Mouse (Mus musculus) G1E (cell line): ENCODE measurements around the gene Tmco3. TPM values are rescaled to one million over a fixed set of nuclear protein-coding genes. Genes with fewer than 3 reads are reported as not detected.
A peak's percentile ranks its signal among the peaks of the same experiment; 100 is the strongest.

Source experiments
- ATAC-seq: 2 replicates; pipeline ENCODE4 v1.8.0; 2016; ENCODE audit warnings: mild to moderate bottlenecking; ENCODE audit not compliant: insufficient number of reproducible peaks, poor library complexity, low FRiP score, severe bottlenecking; ENCODE audit errors: extremely low read depth
- DNase-seq: peaks from one replicate; pipeline ENCODE4 v3.0.0; 2012; ENCODE audit warnings: low spot score
- H3K27me3 ChIP-seq: 2 replicates; pipeline ENCODE4 v1.6.1; 2012; ENCODE audit warnings: mild to moderate bottlenecking, low read length, inconsistent platforms; ENCODE audit not compliant: insufficient read depth
- H3K36me3 ChIP-seq: replicated peaks from 2 replicates; pipeline ENCODE3; 2012; ENCODE audit warnings: mild to moderate bottlenecking, inconsistent platforms
- H3K4me1 ChIP-seq: 2 replicates; pipeline ENCODE4 v1.6.1; 2012; ENCODE audit warnings: low read depth, low read length, inconsistent platforms, mixed read lengths; ENCODE audit not compliant: insufficient read depth
- H3K4me3 ChIP-seq: 2 replicates; pipeline ENCODE4 v1.5.1; 2012; ENCODE audit warnings: low read depth, mild to moderate bottlenecking, inconsistent platforms, low read length, moderate library complexity, mixed read lengths
- H3K9me3 ChIP-seq: replicated peaks from 2 replicates; pipeline ENCODE4 v1.6.1; 2012; ENCODE audit warnings: inconsistent platforms
- CTCF ChIP-seq: IDR thresholded peaks from 2 replicates; pipeline ENCODE4 v1.5.1; 2012; ENCODE audit warnings: low read depth, low read length, inconsistent platforms, mixed read lengths
- GATA1 ChIP-seq: IDR thresholded peaks from 2 replicates; pipeline ENCODE4 v1.6.1; 2012; ENCODE audit warnings: borderline replicate concordance, low read length, inconsistent platforms, mixed read lengths
- GATA2 ChIP-seq: IDR thresholded peaks from 2 replicates; pipeline ENCODE4 v1.6.1; 2012; ENCODE audit warnings: low read depth, low read length, inconsistent platforms, borderline replicate concordance
- POLR2AphosphoS5 ChIP-seq: IDR thresholded peaks from 2 replicates; pipeline ENCODE4 v1.6.1; 2012; ENCODE audit warnings: low read depth, low read length, inconsistent platforms; ENCODE audit not compliant: insufficient replicate concordance
- TAL1 ChIP-seq: conservative IDR thresholded peaks from 2 replicates; pipeline ENCODE4 v1.6.1; 2012; ENCODE audit warnings: low read depth, low read length, inconsistent platforms, mixed read lengths
- polyA plus RNA-seq: library from polyadenylated mRNA; stranded (reverse); fragments of >175 nt; gene quantifications from 2 replicates; pipeline ENCODE4 v1.2.3, GENCODE M21; 2012
- total RNA-seq, 2 experiments: library from RNA; stranded (forward) in 1 of 2; stranded (reverse) in 1 of 2; fragments of 200-1000 nt in 1 of 2; fragments of >200 nt in 1 of 2; fragmentation: Nextera tagmentation in 1 of 2; gene quantifications; 2 replicates each; pipeline ENCODE4 v1.2.3; 2014 to 2017

The Tmco3 gene
- total and polyA plus RNA-seq, 3 experiments = 5.8 to 13.4 (median 12.6) TPM

DNA sequence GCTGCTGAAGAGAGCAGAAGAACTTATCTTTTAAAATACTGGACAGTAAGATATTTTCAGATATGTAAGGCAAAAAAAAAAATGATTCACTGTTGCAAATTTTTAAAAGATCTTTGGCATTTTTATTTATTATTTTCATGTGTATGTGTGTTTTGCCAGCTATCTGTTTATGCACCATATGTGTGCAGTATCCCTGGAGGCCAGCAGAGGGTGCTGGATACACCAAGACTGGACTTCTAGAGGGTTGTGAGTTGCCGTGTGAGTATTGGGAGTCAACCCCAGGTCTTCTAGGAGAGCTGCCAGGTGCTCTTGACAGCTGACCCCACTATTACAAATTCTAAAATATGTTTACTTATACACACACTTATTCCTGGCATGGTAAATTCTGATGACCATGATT is 4.8 kb upstream of the Tmco3 start:
- no peak for ATAC-seq
- Histone ChIP-seq H3K4me1 (peaks cover 25% of the 10 kb centered on the region), H3K36me3 (peaks cover 47% of the 10 kb centered on the region), H3K9me3 (no peaks in the 10 kb centered on the region), H3K4me3 (no peak overlapping the region), H3K27me3 (no peaks in the 10 kb centered on the region)
- DNase-seq = no peak
- TF ChIP-seq GATA2 = no peak
- TF ChIP-seq TAL1 = no peak
- no peak for TF ChIP-seq CTCF
- no peak for TF ChIP-seq GATA1
- no peak for TF ChIP-seq POLR2AphosphoS5

DNA sequence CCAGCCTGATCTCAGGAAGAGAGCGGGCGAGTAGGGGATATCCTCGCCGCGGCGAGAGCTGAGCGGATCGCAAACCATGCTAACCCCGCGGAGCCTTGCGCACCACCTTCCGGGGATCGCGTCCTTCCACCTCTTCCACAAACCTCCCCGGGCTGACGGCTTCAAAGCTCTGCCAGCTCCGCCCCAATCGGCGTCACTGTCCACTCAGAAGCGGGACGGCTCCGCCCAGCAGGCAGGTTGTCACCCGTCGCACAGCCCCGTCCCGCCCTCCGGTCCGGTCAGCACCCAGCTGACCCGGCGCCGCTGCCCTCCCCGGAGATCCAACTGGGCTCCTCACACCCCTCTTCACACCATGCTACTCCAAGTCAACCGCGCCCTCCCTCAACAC is 692 bp upstream of the Tmco3 start:
- ATAC-seq = peak; percentile 91
- DNase-seq = peak; percentile 82
- no peaks in the 10 kb centered on the region for H3K9me3 ChIP-seq
- no peak for TF ChIP-seq GATA2
- peaks cover 38% of the 10 kb centered on the region for H3K36me3 ChIP-seq
- H3K4me3 ChIP-seq = peak overlapping the region; percentile 90
- no peaks in the 10 kb centered on the region for H3K27me3 ChIP-seq
- peaks cover 48% of the 10 kb centered on the region for H3K4me1 ChIP-seq

DNA sequence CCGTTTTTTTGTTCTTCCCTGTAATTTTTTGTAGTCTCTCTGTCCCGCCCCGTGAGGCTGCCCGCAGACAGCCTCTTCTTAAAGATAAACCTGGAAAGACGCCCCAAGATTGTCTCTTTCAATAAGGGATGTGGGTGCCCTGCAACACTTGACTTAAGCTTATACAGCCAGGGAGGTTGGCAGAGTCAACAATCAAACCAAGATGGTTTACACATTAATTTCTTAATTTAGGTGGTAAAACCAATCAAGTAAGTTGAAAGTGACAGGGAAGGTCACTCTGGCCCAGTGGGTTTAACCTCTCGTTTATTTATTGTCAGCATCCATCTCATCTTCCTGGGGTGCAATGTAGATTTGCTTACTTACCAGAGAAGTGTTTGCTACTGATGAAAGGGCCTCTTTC is 656 bp downstream of the Tmco3 start:
- DNase-seq (no peak), ATAC-seq (no peak)
- Histone ChIP-seq H3K4me1 (peaks cover 54% of the 10 kb centered on the region), H3K9me3 (no peaks in the 10 kb centered on the region), H3K27me3 (no peaks in the 10 kb centered on the region), H3K36me3 (peaks cover 38% of the 10 kb centered on the region), H3K4me3 (peak overlapping the region; percentile 90)
- TF ChIP-seq POLR2AphosphoS5 = no peak
- TF ChIP-seq CTCF = no peak
- TF ChIP-seq TAL1 = no peak
- no peak for TF ChIP-seq GATA2
- no peak for TF ChIP-seq GATA1

DNA sequence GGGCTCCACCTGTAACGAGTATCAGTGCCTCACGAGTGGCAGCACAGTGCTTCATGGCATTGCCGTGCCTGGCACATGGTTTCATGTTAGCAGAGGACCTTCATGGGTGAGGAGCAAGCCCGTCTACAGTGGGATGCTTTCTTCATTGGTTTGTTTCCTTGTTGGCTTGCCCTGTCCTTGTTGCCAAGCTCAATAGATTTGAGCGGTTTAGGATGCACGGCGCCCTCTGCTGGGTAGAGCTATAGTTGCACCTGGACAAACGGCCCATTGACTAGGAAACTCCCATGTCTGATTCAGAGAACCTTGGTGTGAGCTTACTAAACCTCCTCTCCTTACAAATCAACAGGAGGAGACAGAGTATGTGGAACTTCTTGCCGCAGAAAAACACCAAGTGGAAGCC is 4.4 kb downstream of the Tmco3 start:
- Histone ChIP-seq H3K9me3 (no peaks in the 10 kb centered on the region), H3K4me3 (no peak overlapping the region), H3K4me1 (peaks cover 29% of the 10 kb centered on the region), H3K27me3 (no peaks in the 10 kb centered on the region), H3K36me3 (peaks cover 64% of the 10 kb centered on the region)
- peak; percentile 60 for DNase-seq
- no peak for ATAC-seq
- TF ChIP-seq POLR2AphosphoS5 (no peak), CTCF (peak; percentile 80)

DNA sequence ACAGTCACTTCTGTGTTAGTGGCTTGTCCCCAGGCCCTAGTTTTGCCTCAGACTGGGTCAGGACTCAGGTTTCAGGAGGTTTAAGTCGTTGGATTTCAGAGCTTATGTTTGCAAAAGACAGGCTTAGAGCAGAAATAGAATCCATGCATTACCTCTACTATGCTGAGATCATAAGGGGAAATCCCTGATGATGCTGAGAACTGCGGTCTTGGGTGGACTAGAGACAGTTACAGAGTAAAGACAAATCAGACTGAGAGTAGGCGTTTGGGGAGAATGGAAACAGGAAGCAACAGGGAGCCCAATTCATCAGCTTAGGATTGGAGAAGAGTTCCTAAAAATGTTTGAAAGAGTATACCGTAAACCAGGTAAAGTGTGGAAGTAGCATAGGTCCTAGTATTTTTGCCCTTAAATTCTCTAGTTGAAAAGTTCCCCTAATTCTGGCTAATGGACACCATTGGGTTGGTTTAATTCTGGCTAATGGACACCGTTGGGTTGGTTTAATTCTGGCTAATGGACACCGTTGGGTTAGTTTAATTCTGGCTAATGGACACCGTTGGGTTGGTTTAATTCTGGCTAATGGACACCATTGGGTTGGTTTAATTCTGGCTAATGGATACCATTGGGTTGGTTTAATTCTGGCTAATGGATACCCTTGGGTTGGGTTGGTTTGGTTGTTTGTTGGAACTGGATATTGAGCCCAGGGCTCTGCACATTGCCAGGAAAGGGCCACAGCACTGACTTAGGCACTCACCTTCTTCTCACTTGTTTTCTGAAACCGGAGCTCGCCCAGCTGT is 5.9 kb downstream of the Tmco3 start:
- peaks cover 26% of the 10 kb centered on the region for H3K4me1 ChIP-seq
- no peak for DNase-seq
- no peaks in the 10 kb centered on the region for H3K27me3 ChIP-seq

DNA sequence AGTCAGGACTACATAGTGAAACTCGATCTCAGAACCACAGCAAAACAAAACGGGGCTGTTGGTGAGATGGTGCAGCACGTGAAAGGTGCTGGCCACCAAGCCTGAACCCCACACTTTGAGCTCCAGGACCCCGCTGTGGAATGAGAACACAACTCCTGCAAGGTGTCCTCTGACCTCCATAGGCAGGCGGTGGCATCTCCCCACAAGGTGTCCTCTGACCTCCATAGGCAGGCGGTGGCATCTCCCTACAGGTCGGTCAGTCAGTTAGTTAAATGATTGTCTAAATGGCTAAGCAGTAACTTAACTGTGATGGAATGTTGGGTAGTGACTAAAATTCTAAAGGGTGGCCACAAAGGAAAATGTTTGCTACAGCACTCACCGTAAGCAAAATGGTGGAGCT is 11.6 kb downstream of the Tmco3 start:
- ATAC-seq (no peak), DNase-seq (no peak)
- TF ChIP-seq GATA2 (no peak), GATA1 (no peak), TAL1 (no peak), CTCF (no peak), POLR2AphosphoS5 (no peak)
- H3K9me3 ChIP-seq = peaks cover 5% of the 10 kb centered on the region; the same call in 1 of the 2 replicates
- peaks cover 81% of the 10 kb centered on the region for H3K36me3 ChIP-seq
- no peaks in the 10 kb centered on the region for H3K4me1 ChIP-seq
- H3K4me3 ChIP-seq = no peak overlapping the region
- no peaks in the 10 kb centered on the region for H3K27me3 ChIP-seq

More for the DNA sequence above, 5.9 kb downstream of the Tmco3 start:
- Histone ChIP-seq H3K9me3 (no peaks in the 10 kb centered on the region), H3K36me3 (peaks cover 72% of the 10 kb centered on the region), H3K4me3 (no peak overlapping the region)
- TF ChIP-seq POLR2AphosphoS5 (no peak), CTCF (no peak), GATA1 (no peak), TAL1 (no peak), GATA2 (no peak)
- no peak for ATAC-seq
